Mouse (Mus musculus) midbrain, embryonic 16.5 days (tissue): ENCODE measurements around the gene Rbfox2. TPM values are rescaled to one million over a fixed set of nuclear protein-coding genes. Genes with fewer than 3 reads are reported as not detected.

Experiments used
- ATAC-seq: fragments of 200-750 bp; cut with Nextera tagmentation; 2 replicates; pipeline ENCODE4 v1.8.0; 2017; ENCODE audit warnings: moderate TSS enrichment
- H3K27ac ChIP-seq: fragments of 300-500 bp; sonication (generic); 2 replicates; pipeline ENCODE4 v1.5.1; 2014; ENCODE audit warnings: mild to moderate bottlenecking, low read length, mixed read lengths
- H3K27me3 ChIP-seq: fragments of 300-500 bp; sonication (generic); 2 replicates; pipeline ENCODE4 v1.6.1; 2014; ENCODE audit warnings: low read depth, low read length, mixed read lengths; ENCODE audit not compliant: control insufficient read depth, insufficient read depth
- H3K36me3 ChIP-seq: fragments of 300-500 bp; sonication (generic); 2 replicates; pipeline ENCODE4 v1.6.1; 2014; ENCODE audit warnings: mild to moderate bottlenecking, low read length, moderate library complexity, mixed read lengths; ENCODE audit not compliant: control insufficient read depth, insufficient read depth
- H3K4me1 ChIP-seq: fragments of 300-500 bp; sonication (generic); 2 replicates; pipeline ENCODE4 v1.6.1; 2014; ENCODE audit warnings: mild to moderate bottlenecking, low read length, mixed read lengths; ENCODE audit not compliant: control insufficient read depth, insufficient read depth
- H3K4me2 ChIP-seq: fragments of 300-500 bp; sonication (generic); 2 replicates; pipeline ENCODE4 v1.6.1; 2014; ENCODE audit warnings: mild to moderate bottlenecking, low read length, mixed read lengths
- H3K4me3 ChIP-seq: fragments of 300-500 bp; sonication (generic); 2 replicates; pipeline ENCODE4 v1.5.1; 2014; ENCODE audit warnings: low read depth, mild to moderate bottlenecking, low read length, moderate library complexity, mixed read lengths
- H3K9ac ChIP-seq: fragments of 300-500 bp; sonication (generic); 2 replicates; pipeline ENCODE4 v1.6.1; 2014; ENCODE audit warnings: low read depth, low read length, mixed read lengths
- H3K9me3 ChIP-seq: fragments of 300-500 bp; sonication (generic); replicated peaks from 2 replicates; pipeline ENCODE4 v1.6.1; 2014; ENCODE audit warnings: mild to moderate bottlenecking, low read length, mixed read lengths; ENCODE audit not compliant: control insufficient read depth, poor library complexity, severe bottlenecking
- WGBS: fragments of 180-500 bp; shearing (Covaris S2); extraction: QIAGEN DNeasy Blood & Tissue Kit; methylation state at CpG from one replicate; pipeline ENCODE4 v1.1.7; 2014; 5-methylcytosine and 5-hydroxymethylcytosine counted together
- polyA plus RNA-seq: library from polyadenylated mRNA; unstranded; fragments of >200 nt; fragmentation: Nextera tagmentation; extraction: Ambion mirVana; gene quantifications from 2 replicates; pipeline ENCODE4 v1.2.1, GENCODE M21; 2015

Gene Rbfox2
- polyA plus RNA-seq, 1 experiment from 2014 or later: 165 TPM

DNA sequence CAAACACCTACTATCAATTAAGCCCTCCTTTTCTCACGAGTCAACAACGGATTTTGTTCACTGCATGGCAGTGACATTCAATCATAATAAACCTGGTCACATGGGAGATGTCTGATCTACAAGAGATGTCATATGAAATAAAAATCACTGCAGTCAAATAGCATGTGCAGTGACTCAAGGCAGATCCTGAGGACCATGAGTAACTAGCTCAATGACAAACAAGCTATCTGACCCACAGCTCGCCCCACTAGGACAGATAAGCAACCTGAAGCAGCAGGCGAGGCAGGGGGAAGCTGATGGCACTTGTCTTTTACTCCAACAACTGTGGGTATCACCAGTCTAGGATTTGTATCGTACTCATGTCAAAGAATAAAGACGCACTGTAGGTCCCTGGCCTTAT, 14.4 kb downstream of the Rbfox2 start:
- no peaks in the 10 kb centered on the region for H3K27me3 ChIP-seq
- H3K9me3 ChIP-seq: no peaks in the 10 kb centered on the region
- H3K4me2 ChIP-seq: no peak overlapping the region
- H3K9ac ChIP-seq: no peak overlapping the region
- no peak overlapping the region for H3K4me3 ChIP-seq
- WGBS: 73% methylated on average over 6 of the region's 6 CpGs
- H3K4me1 ChIP-seq: peaks cover 6% of the 10 kb centered on the region; the same call in 1 of the 2 replicates
- no peaks in the 10 kb centered on the region for H3K36me3 ChIP-seq
- ATAC-seq: no peak
- H3K27ac ChIP-seq: no peak overlapping the region

DNA sequence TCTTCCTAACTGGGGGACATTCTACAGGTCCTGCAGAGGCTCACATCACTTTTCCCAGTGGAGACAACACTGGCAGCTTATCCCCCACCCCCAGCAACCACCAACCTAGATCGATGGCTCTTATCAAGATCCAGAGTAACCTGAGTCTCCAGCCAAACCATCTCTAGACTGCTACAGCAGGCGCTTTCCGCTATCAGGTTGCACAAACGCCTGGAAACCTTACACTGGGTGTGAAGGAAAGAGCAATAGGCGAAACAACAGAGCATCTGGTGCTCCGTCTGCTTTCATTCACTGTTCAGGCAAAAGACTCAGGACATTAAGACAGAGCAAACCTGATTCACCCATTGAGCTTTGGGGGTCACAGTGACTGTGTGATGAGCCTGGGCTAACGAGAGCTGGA, 15.3 kb downstream of the Rbfox2 start:
- Histone ChIP-seq H3K27me3 (no peaks in the 10 kb centered on the region), H3K4me3 (no peak overlapping the region), H3K9me3 (no peaks in the 10 kb centered on the region), H3K27ac (no peak overlapping the region), H3K9ac (no peak overlapping the region), H3K4me2 (no peak overlapping the region), H3K36me3 (no peaks in the 10 kb centered on the region), H3K4me1 (peaks cover 6% of the 10 kb centered on the region; the same call in 1 of the 2 replicates)
- ATAC-seq: no peak
- WGBS: 73% methylated on average over 7 of the region's 7 CpGs

DNA sequence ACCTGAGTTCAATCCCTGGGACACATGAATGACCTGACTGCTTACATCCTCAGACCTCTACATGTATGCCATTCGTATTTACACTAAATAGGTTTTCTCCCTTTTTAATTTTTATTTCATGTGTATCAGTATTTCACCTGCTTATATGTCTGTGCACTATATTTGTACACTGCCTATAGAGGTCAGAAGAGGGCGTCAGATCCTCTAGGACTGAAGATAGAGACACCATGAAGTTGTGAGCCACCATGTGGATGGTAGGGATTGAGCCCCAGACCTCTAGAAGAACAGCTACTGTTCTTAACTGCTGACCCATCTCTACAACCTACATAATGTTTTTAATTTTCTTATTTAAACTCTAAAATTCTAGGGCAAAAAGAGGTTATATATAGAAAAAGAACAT, 16.5 kb downstream of the Rbfox2 start:
- Histone ChIP-seq H3K27me3 (no peaks in the 10 kb centered on the region), H3K4me2 (no peak overlapping the region), H3K4me3 (no peak overlapping the region), H3K9ac (no peak overlapping the region), H3K27ac (no peak overlapping the region), H3K4me1 (peaks cover 6% of the 10 kb centered on the region; the same call in 1 of the 2 replicates), H3K36me3 (no peaks in the 10 kb centered on the region), H3K9me3 (no peaks in the 10 kb centered on the region)
- WGBS: 78% methylated on average over 2 of the region's 2 CpGs
- ATAC-seq: no peak

DNA sequence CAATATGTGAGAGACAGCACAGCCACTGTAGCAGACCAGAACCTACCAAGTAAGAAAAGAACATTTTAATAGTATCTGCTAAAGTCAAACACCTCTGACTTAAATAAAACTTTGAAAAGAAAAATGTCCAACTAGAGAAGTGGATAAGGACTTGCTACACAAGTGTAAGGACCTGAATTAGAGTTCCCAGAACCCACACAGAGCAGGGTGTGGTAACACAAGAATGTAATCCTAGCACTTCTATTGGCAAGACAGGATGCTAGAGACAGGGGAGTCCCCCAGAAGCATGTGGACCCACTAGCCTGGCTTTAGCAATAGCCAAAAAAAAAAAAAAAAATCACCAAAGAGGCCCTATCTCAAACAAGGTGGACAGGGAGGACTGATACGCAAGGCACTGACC, 26.7 kb downstream of the Rbfox2 start:
- no peak overlapping the region for H3K9ac ChIP-seq
- peaks cover 6% of the 10 kb centered on the region for H3K4me1 ChIP-seq
- no peak overlapping the region for H3K4me3 ChIP-seq
- H3K27ac ChIP-seq: no peak overlapping the region
- no peak for ATAC-seq
- 95% methylated on average over 1 of the region's 1 CpGs for WGBS
- H3K4me2 ChIP-seq: no peak overlapping the region
- H3K36me3 ChIP-seq: no peaks in the 10 kb centered on the region
- no peaks in the 10 kb centered on the region for H3K27me3 ChIP-seq
- no peaks in the 10 kb centered on the region for H3K9me3 ChIP-seq

GRCm38 (mm10) chr15:77278825-77279224, 28.0 kb downstream of the Rbfox2 start:
- no peak for ATAC-seq
- Histone ChIP-seq H3K27ac (no peak overlapping the region), H3K4me3 (no peak overlapping the region), H3K4me2 (no peak overlapping the region), H3K36me3 (no peaks in the 10 kb centered on the region), H3K9ac (no peak overlapping the region), H3K4me1 (peaks cover 6% of the 10 kb centered on the region), H3K9me3 (no peaks in the 10 kb centered on the region), H3K27me3 (no peaks in the 10 kb centered on the region)
- WGBS: 67% methylated on average over 5 of the region's 5 CpGs

- Histone ChIP-seq H3K36me3 (no peaks in the 10 kb centered on the region), H3K27ac (no peak overlapping the region), H3K9ac (no peak overlapping the region), H3K27me3 (no peaks in the 10 kb centered on the region), H3K4me3 (no peak overlapping the region), H3K4me2 (no peak overlapping the region), H3K4me1 (peaks cover 6% of the 10 kb centered on the region), H3K9me3 (no peaks in the 10 kb centered on the region)
- WGBS: 73% methylated on average over 3 of the region's 3 CpGs
- ATAC-seq: no peak
Observed at GRCm38 (mm10) chr15:77276838-77277725, 29.7 kb downstream of the Rbfox2 start.

DNA sequence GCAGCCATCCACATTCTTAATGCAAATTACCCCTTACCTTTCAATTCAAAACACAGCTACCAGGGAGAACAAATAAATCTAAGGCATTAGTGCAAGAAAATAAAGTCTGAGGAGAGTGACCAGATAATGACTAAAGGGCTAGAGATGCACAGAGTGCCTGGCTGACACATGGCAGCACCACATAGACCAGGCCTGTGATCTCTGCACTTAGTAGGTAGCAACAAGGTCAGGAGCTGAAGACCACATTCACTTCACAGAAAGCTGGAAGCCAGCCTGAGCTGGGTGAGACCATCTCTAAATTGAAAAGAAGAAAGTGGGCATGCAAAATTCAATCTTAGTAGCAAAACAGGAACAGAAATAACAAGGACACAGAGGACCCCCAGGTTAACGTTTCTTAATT, 30.5 kb downstream of the Rbfox2 start:
- ATAC-seq: no peak
- Histone ChIP-seq H3K4me1 (peaks cover 6% of the 10 kb centered on the region), H3K9me3 (no peaks in the 10 kb centered on the region), H3K4me2 (no peak overlapping the region), H3K9ac (no peak overlapping the region), H3K4me3 (no peak overlapping the region), H3K27me3 (no peaks in the 10 kb centered on the region), H3K36me3 (no peaks in the 10 kb centered on the region), H3K27ac (no peak overlapping the region)
- WGBS: 81% methylated on average over 1 of the region's 1 CpGs

DNA sequence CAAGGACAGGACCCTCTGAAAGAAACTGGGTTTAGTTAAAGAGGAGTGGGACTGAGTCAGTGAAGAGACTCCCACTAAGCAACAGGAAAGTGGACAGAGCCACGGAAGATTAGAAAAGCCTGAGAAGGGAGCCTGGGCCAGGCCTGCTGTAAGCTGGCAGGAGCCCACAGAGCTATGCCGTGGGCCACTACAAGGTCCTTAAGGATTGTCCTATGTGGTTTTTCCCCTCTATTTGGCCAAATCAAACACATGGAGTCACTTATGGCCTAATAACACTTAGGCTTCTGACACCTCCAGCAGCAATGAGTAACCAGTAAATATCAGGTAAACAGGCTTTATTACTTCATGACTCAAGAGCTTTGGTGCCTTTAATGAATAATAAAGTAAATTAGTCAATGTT, 31.2 kb downstream of the Rbfox2 start:
- peaks cover 6% of the 10 kb centered on the region for H3K4me1 ChIP-seq
- no peak for ATAC-seq
- 87% methylated on average over 2 of the region's 2 CpGs for WGBS

GRCm38 (mm10) chr15:77273947-77274346, 32.9 kb downstream of the Rbfox2 start:
- Histone ChIP-seq H3K4me3 (no peak overlapping the region), H3K9ac (no peak overlapping the region), H3K4me1 (peaks cover 6% of the 10 kb centered on the region), H3K36me3 (no peaks in the 10 kb centered on the region), H3K9me3 (no peaks in the 10 kb centered on the region), H3K27me3 (no peaks in the 10 kb centered on the region), H3K27ac (no peak overlapping the region), H3K4me2 (no peak overlapping the region)
- no peak for ATAC-seq
- 87% methylated on average over 6 of the region's 6 CpGs for WGBS

More for the DNA sequence above, 31.2 kb downstream of the Rbfox2 start:
- H3K9me3 ChIP-seq: no peaks in the 10 kb centered on the region
- H3K27me3 ChIP-seq: no peaks in the 10 kb centered on the region
- no peak overlapping the region for H3K4me3 ChIP-seq
- no peak overlapping the region for H3K4me2 ChIP-seq
- no peak overlapping the region for H3K9ac ChIP-seq
- H3K27ac ChIP-seq: no peak overlapping the region
- no peaks in the 10 kb centered on the region for H3K36me3 ChIP-seq
